Mouse (Mus musculus) thymus, postnatal 14 days (tissue): ENCODE data around the gene Mpp3.
"Not testable (repeated sequence)": the region's sequence is repeated elsewhere in the genome, so short reads cannot be mapped to it uniquely, and the experiment has no call there.

Source experiments
- DNase-seq: peaks from one replicate; pipeline ENCODE4 v3.0.0; 2021

Gene Mpp3

DNA sequence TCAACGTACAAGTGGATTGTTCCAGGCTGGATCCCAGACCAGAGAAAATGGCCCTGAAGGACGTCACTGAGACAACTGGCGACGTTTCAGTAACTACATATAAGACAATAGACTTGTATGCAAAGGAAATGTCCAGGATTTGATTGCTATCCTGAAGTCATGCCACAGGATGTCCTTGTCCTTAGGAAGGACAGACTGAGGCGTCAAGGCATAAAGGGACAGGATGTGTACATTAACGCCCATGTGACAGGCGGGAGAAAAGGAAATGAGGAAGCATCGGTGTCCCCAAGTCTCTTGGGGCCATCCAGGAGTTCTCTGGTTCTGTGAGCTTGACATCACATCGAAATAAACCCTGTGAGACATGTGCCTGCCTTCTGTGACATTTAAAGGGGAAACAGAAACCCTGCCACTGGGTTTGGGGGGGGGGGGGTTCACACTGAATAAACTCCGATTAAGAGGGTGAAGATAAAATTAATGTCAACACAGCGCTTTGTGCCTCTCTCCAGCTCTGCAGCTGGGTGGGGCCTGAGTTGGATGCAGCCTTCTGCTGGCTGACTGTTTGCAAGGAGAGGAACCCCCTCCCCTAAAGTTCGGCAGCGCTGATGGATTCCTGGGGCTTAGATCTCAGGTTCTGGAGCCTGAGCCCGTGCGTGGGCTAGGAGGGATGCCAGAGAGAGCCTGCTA lies 19.2 kb downstream of the Mpp3 start:
- no peak for DNase-seq

DNA sequence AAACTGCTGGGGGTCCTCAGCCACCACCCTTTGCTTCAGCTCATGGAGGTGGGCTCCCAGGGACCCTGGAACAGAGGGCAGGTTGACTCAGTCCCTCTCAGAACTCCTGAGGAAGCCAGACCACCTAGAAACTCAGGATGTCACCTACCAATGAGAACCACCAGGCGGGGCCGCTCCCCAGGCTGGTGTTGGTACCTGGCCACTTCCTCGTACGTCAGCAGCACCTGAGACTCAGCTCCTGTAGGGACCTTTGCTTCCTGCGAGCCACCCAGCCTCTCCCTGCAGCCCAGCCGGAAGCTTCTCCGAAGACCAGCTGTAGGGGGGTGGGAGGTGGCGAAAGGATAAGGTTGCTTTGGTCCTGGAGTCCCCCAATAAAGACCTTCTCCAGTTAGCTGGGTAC lies 19.9 kb downstream of the Mpp3 start:
- DNase-seq, result no peak

DNA sequence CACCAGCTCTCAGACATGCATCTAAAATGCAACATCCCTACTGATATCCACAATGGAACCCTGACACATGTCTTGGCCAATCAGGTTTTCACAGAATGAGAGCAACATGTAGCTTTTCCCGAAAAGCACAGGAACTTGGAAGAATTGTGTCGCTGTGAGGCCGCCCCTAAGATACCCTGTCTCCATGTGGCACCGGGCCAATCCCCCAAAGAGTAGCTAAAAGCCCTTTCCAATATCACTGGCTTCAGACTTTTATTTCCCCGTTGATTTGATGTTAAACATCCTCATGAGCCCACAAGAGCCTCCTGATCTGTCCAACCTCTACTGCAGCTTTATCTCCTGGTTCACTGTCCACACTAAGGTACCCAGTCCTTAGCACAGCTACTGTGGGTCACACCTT lies 21.6 kb downstream of the Mpp3 start:
- DNase-seq, result no peak

DNA sequence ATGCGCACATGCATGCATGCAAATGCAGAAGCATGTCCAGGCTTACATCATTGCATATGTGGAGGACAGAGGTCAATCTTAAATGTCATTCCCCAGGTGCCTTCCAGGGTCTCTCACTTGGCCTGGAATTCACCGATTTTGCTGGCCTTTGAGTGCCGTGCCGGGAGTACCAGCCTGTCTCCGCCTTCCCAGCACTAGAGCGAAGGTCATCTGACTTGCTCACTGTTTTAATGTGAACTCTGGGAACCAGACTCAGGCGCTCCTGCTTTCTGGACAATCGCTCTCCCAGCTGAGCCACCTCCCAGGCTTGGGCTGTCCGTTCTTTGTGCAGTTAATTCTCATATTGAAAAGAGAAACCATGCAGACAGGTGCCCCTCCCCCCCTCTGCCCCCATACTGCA lies 22.0 kb downstream of the Mpp3 start:
- DNase-seq, result no peak

DNA sequence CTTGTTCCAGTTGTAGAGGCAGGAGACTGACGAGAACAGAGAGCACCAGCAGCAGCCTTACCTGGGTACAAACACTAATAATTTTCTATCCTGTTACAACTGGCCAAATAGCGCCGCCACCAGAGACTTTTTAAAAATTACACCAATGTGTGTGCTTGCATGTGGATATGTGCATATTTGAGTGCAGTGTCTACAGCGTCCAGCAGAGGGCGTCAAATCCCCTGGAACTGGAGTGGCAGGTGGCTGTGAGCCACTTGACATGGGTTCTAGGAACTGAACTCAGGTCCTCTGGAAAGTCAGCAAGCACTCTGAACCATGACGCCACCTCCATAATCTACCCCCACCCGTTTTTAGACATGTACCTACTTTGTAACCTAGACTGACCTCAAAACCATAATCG lies 24.0 kb downstream of the Mpp3 start:
- no peak for DNase-seq

DNA sequence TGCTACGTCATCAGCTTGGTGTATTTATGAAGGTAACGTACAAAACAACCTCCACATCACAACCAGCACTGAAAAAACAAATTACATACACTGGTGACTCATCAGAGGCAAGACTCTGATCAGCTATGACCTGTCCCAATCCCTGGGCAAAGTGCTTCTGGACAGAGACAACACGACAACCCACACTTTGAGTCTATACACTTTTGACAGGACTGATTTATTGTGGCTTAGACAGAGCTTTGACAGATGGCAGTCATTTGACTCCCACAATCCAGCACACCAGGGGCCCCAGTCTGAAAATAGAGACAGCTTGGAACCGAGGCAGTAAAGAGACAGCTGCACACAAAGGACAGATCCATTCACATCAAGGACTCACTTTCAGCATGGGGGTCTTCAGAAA lies 28.8 kb downstream of the Mpp3 start:
- DNase-seq, result no peak

DNA sequence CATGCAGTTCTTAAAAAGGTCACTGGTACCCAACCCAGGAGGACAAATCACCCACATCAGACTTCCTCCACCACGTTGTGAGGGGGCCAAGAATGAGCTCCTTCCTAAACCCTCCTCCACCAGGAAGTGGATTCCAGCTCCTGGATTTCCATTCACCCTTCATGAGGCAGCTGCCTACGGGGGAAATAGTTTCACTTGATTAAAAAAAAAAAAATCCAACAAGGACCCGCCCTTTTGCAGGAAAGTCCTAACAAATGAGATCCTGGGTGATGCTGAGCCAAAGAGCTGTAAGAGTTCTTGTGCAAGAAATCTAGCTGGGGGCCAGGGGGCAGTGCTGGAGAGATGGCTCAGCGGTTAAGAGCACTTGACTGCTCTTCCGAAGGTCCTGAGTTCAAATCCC lies 30.0 kb downstream of the Mpp3 start:
- DNase-seq, result no peak

DNA sequence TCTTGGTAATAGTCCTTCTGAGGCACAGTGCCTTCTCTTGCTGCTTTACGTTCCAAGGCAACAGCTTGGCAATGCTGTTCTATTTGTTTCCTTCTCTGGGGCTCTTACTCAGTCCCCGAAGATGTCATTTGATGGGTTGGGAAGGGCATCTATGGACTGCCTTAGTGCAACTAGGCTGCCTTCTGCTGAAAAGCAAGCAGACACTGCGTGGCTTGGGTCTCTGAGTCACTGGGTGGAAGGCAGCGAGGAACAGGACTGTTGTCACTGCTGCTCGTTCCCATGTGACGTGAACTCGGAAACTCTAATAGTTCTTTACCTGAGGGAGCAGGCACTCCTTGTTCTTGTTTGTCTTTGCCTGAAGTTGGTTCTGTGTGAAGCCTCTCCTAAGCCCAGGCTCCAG lies 32.3 kb downstream of the Mpp3 start:
- no peak for DNase-seq

DNA sequence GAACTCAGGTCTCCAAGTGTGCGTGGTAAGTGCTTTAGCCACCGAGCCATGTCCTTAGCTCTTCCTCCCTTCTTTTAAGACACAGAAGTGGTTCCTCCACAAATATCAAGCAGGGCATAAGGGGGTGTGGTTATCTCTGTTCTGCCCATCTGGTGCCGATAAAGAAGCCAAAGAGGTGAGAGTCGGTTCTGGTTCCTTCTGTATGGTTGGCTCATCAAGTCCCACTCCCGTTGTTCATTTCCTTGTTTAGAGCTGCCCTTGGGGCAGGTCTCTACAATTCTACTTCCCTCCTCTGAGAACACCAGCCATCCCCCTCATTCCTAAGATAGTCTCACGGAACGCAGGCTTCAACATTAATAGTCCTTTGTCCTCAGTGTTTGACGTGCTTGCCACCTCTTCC lies 34.2 kb downstream of the Mpp3 start:
- no peak for DNase-seq

DNA sequence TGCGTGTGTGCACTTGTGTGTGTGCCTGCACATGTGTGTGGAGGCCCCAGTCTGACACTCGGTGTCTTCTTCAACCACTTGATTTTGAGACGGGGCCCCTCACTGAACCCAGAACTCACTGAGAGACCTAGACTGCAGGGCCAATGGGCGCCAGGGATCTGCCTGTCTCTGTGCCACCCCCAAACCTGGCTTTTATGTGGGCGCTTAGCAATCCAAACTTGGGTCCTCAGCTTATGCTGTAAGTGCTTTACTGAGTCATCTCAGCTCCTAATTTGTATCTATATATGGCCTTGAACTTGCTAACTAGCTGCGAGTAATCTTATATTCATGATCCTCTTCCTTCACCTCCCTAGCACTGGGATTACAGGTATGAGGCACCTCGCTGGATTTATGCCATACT lies 35.9 kb downstream of the Mpp3 start:
- no peak for DNase-seq

DNA sequence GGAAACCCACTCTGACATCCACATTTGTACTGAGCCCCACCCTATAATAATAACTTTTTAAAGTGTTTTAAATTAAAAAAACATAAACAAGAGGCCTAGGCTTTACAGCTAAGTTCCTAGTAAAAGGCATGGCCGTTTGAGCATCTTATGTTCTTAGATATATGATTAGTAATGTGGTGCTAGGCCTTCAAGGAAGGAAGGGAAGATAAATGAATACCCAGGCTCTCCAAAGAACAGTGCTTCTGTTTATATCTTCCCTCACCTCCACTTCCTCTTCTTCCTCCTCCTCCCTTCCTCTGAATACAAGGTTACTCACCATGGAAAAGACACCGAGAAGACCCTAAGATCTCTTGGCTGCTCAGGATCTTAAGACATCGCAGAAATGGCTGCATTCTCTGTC lies 36.4 kb downstream of the Mpp3 start:
- DNase-seq, result no peak

DNA sequence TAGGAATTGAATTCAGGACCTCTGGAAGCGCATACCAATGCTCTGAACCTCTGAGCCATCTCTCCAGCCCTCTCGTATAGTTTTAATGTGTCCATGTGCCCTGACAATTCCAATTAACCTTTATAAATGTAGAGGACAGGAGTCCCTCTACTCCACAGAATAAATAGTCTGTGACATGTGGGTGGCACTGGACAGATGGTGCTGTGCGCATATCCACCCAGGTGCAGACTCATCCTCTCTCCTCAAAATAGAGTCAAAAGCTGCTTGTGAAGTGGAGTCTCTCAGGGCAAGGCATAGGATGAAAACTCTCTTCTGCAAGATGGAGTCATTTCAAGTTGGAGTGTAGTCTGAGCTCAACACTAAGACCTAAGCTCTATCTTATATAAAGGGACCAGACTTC lies 38.0 kb downstream of the Mpp3 start:
- no peak for DNase-seq

DNA sequence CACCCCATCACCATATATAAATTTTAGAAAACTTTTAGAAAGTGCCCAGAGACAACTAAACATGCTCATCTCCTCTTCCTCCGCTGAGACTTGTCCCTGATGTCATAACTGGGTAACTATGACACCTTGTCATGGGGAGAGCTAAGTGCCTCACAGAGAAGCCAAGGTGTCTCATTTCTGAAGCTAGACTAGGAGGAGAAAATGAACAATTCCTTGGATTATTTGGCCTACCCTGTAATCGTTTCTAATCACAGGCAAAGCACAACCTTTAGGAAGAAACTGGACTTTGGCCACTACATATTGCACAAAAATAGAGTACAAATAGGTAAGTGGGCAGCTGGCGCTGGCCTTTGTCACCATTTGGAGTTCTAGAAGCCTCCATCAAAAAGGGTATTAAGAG lies 41.3 kb downstream of the Mpp3 start, which contains the start of gene Dusp3:
Gene Dusp3, minus strand, starts transcription at position 101 of the 400 bp plus-strand sequence.
- no peak for DNase-seq

DNA sequence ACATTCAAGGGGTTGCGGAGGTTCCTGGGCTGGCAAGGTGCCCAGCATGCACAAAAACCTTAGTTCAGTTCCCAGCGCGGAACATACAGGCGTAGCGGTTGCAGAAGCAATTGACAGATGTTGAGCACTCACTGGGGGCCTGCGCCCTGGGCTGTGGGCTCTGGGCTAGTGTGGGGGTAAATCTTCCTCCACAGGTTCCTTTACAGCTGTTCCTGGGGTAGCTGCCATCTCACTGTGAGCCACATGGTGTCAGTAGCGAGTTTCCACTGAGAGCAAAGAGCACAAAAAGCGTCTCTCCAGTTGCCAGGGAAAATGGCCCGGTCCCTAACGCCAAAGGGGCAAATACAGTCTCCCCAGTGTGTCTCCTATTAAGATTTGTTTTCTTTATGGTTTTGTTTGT lies 42.3 kb downstream of the Mpp3 start:
- peak; percentile 61 for DNase-seq

DNA sequence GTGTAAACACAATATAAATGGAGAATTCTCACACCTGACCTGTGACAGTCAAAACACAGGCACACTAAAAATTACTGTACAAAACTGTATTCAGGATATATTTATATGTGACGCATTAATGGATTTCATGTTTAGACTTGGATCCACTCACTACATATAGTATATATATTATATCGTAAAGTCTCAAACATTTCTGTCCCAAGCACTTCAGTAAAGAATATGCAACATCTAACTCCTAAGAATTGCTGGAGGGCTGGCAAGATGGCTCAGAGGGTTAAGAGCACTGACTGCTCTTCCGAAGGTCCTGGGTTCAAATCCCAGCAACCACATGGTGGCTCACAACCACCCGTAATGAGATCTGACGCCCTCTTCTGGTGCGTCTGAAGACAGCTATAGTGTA lies 42.8 kb downstream of the Mpp3 start:
- DNase-seq, result not testable (repeated sequence)

DNA sequence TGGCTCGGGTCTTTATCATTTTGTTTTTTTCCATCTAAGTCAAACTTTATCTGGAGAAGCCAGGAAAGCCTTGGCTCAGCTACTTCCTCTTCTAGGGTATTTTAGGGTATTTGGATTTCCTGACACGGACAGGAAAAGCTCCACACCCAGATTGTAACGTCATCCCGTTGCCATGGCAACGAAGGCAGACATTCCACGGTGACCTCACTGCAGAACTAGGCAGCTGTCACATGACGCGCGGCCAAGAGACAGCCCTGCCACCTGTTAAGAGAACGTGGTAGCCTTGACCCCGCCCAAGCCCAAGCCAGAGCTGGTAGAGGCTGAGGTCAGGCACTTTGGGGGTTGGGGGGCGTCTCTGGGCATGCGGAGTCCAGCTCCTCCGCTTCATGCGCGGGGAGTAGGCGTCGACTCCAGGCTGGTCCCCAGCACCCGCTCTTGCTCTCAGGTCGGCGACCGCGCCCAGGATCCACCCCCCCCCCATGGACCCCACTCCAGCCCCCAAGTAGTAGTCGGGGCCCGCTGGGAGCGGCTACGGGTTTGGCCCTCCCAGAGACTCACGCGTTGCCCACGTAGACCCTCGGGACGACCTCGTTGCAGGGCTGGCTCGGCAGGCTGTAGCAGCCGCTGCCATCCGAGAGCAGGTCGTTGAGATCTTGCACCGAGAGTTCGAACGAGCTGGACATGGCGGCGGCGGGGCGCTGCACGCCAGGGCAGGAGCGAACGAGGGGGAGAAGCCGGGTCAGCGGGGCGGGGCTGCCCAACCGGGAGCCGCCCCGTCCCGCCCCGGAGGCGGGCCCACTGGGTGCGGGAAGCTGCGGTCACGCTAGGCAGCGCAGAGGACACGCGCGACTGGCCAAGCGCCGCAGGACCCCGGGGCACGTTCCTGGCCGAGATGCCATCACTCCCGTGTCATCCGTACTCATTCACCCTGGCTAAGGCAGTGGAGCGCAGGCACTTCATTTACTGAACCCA lies 43.9 kb downstream of the Mpp3 start, which contains the start of gene Cfap97d1:
Gene Cfap97d1, plus strand, starts transcription at position 226 of the 972 bp plus-strand sequence.
- peak; percentile 17 for DNase-seq

DNA sequence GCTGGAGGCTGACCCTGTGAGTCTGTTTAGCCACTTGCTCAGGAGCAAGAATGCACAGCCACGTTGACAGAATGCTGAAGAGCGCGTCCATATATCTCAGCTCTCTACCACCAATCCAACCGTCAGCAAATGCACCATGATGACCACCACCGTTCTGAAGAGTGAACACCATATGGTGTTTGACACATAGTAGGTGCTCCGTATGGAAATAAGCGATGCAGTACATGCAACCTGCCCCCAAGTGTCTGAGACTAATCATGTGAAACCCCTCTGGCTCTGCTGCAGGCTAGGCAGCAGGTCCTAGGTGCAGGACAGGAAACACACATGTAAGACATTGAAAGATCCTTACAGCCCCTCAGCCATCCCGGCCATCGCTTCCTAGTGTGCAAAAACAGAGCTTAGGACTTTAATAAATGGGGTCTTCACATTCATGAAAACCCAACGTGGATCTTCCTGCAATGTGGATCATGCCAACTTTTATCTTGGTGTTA lies 44.8 kb downstream of the Mpp3 start:
- no peak for DNase-seq

DNA sequence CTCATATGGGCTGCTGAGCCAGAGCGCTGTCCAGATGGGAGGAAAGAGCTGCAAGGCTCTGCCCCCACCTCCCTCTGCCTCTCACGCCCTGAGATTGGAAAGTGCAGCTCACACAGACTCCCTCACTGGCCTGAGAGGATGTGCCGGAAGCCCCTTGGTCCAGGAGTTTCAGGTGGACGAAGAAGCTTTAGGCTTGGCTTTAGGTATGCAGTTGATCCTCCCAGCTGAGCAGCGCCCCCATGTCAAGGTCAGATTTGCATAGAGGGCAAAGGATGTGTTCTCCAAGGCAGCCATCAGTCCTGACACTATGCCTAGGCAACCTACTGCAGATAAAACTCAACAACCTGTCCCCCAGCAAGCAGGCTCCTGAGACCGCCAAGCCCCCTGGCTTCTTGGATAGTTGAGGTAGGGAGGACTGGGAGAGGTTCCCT lies 45.3 kb downstream of the Mpp3 start:
- DNase-seq, result no peak

DNA sequence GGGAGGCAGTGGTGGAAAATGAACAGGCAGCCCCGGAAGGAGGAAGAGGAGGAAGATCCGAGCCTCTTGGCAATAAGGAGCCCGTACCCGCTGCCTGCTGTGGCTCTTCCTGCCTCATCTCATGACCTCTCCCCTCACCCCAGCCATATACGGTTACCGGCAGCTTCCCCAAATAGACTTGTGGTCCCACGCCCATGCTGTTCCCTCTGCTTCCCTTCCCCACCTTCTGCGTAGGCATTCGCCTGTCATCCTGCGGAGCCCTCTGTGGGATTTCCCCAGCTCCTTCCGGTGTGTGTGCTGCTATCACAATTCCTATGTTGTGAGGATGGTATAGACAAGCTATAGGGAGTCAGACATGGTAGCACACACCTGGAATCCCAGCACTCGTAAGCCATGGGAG lies 46.4 kb downstream of the Mpp3 start:
- no peak for DNase-seq

DNA sequence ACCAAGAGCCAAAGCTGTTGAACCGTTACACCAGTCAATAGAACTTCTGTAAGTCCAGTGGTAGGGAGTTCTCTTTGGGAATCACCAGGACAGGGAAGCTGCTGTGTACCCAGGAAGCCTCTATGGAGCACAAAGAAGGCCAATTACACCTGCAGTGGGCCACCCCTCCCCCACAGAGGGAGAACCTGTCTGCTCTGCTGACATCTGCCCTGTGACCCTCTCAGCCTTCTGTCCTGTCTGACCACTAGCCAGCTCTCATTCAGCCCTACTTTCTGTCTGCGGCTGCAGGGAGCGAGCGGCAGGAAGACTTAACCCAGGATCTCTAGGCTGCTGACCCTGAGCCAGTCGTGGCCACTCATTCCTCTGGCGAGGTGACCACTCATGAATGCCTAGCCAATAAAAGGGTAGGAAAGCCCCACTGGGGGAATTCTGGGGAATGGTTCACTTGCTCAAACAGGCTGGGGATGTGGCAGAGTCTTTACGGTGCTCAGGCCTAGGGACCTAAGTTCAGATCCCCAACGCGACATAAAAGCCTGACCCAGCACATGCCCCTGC lies 47.6 kb downstream of the Mpp3 start:
- DNase-seq, result no peak

DNA sequence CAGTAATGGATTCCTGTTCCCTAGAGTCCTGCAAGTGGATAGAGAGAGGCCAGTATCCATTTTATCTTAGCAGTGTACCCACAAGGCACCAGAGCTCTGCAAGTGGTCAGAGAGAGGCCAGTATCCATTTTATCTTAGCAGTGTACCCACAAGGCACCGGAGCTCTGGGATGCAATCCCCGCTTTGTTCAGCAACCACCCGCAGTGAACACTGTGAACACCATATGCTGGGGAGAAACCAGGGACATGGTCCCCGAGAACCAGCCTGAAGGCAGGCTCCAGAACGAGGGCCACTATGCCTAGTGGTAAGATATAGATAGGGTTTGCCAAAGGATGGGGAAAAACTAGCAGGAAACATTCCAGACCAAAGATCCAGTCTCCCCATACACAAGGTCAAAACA lies 49.1 kb downstream of the Mpp3 start:
- DNase-seq, result no peak

DNA sequence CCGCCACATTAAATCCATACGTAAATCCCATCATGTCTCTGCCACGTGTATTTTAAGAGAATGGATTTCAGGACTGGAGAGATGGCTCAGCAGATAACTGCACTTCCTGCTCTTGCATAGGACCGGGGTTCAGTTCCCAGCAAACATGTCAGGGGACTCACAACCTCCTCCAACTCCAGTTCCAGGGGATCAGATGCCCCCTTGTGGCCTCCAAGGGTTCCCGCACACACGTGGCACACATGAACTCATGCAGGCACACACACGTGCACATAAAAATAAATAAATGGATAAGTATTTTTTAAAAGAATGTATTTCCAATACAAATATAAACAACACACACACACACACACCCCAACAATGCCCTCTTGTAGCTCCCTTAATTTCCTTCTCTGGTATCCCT lies 51.3 kb downstream of the Mpp3 start:
- no peak for DNase-seq

DNA sequence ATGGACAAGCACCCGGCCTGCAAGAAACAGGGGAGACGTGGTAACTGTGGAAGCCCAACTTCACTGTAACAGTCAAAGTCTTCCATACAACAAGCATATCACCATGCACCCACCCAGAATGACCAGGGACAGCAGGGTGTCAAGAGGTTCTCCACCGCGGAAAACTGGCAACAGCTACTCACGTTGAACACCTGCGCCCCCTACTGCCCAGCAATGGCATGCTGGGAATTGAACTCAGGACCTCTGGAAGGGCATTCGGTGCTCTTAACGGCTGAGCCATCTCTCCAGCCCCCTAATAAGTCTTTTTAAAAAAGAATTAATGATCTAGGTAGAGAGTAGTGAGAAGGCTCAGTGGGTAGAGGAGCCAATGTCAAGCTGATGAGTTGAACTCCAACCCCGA lies 53.3 kb downstream of the Mpp3 start:
- DNase-seq, result peak; percentile 12

DNA sequence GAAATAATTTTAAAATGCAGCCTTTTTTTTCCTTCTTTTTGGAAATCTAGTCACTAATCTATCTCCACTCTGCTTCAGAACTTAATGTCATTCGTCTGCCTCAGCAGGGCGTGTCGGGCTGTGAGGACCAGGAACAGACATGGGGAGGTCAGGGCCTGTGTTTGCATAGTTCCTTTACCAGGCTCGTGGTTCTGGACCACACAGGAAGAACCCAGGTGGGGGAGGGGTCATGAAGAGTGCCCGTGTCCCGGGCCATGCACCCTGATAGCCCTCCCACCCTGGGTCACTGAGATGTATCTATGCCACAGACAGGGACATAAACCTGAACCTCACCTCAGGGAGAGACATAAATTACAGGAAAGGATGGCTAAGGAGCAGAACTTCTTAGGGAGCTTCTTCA lies 54.1 kb downstream of the Mpp3 start:
- DNase-seq, result no peak
